Mouse (Mus musculus) liver, postnatal 0 days (tissue): Measurements from ENCODE around the gene Crybg3. TPM values are rescaled to one million over a fixed set of nuclear protein-coding genes. Genes with fewer than 3 reads are reported as not detected.

Source experiments
- ATAC-seq: fragments of 200-750 bp; cut with Nextera tagmentation; 2 replicates; pipeline ENCODE4 v1.8.0; 2017; ENCODE audit warnings: mild to moderate bottlenecking, moderate library complexity
- DNase-seq: peaks from one replicate; pipeline ENCODE4 v3.0.0-alpha.2; 2016
- H3K27ac ChIP-seq: fragments of 300-500 bp; sonication (generic); 2 replicates; pipeline ENCODE4 v1.5.1; 2014; ENCODE audit warnings: antibody characterized with exemption, moderate library complexity, mild to moderate bottlenecking, low read depth
- H3K27me3 ChIP-seq: fragments of 300-500 bp; sonication (generic); 2 replicates; pipeline ENCODE4 v1.6.1; 2014; ENCODE audit warnings: low read length, control low read depth, mixed read lengths; ENCODE audit not compliant: insufficient read depth
- H3K36me3 ChIP-seq: fragments of 300-500 bp; sonication (generic); replicated peaks from 2 replicates; pipeline ENCODE4 v1.6.1; 2014; ENCODE audit warnings: mild to moderate bottlenecking, control low read depth, low read length, moderate library complexity, mixed read lengths; ENCODE audit not compliant: insufficient read depth
- H3K4me1 ChIP-seq: fragments of 300-500 bp; sonication (generic); 2 replicates; pipeline ENCODE4 v1.6.1; 2014; ENCODE audit warnings: antibody characterized with exemption, mild to moderate bottlenecking, control low read depth; ENCODE audit not compliant: insufficient read depth
- H3K4me2 ChIP-seq: fragments of 300-500 bp; sonication (generic); 2 replicates; pipeline ENCODE4 v1.6.1; 2014; ENCODE audit warnings: low read depth, mild to moderate bottlenecking, low read length, moderate library complexity, mixed read lengths
- H3K4me3 ChIP-seq: fragments of 300-500 bp; sonication (generic); 2 replicates; pipeline ENCODE4 v1.5.1; 2014; ENCODE audit warnings: low read depth, low read length
- H3K9ac ChIP-seq: fragments of 300-500 bp; sonication (generic); replicated peaks from 2 replicates; pipeline ENCODE4 v1.6.1; 2014; ENCODE audit warnings: mild to moderate bottlenecking, moderate library complexity
- H3K9me3 ChIP-seq: fragments of 300-500 bp; sonication (generic); 2 replicates; pipeline ENCODE4 v1.6.1; 2016; ENCODE audit warnings: mild to moderate bottlenecking, control low read depth, low read length, mixed read lengths
- CTCF ChIP-seq: sonication (generic); IDR thresholded peaks from 2 replicates; pipeline ENCODE4 v1.5.1; 2016; ENCODE audit warnings: antibody characterized with exemption, low read depth
- EP300 ChIP-seq: IDR thresholded peaks from 2 replicates; pipeline ENCODE4 v1.6.1; 2016; ENCODE audit warnings: antibody characterized with exemption, low read depth, mild to moderate bottlenecking
- WGBS: fragments of 180-500 bp; shearing (Covaris S2); extraction: QIAGEN DNeasy Blood & Tissue Kit; methylation state at CpG from one replicate; pipeline ENCODE4 v1.1.7; 2014; ENCODE audit not compliant: insufficient replicate concordance; 5-methylcytosine and 5-hydroxymethylcytosine counted together
- polyA plus RNA-seq: library from polyadenylated mRNA; unstranded; fragments of >200 nt; fragmentation: Nextera tagmentation; extraction: Ambion mirVana; gene quantifications from 2 replicates; pipeline ENCODE4 v1.2.1, GENCODE M21; 2015

Crybg3 gene
- polyA plus RNA-seq, 1 experiment from 2014 or later: 1.0 TPM

GRCm38 (mm10) chr16:59597256-59597655 is 3.5 kb downstream of the Crybg3 start:
- TF ChIP-seq EP300: no peak
- TF ChIP-seq CTCF: no peak
- Histone ChIP-seq H3K27me3 (no peaks in the 10 kb centered on the region), H3K4me3 (no peak overlapping the region), H3K36me3 (no peaks in the 10 kb centered on the region), H3K9me3 (no peaks in the 10 kb centered on the region), H3K4me2 (no peak overlapping the region), H3K27ac (no peak overlapping the region), H3K9ac (no peak overlapping the region), H3K4me1 (peaks cover 6% of the 10 kb centered on the region; the same call in 1 of the 2 replicates)
- DNase-seq (no peak), ATAC-seq (no peak)
- WGBS: 81% methylated on average over 6 of the region's 6 CpGs

GRCm38 (mm10) chr16:59594714-59595113 is 6.1 kb downstream of the Crybg3 start:
- no peaks in the 10 kb centered on the region for H3K27me3 ChIP-seq
- 76% methylated on average over 3 of the region's 3 CpGs for WGBS
- H3K9me3 ChIP-seq: no peaks in the 10 kb centered on the region
- ATAC-seq (no peak), DNase-seq (no peak)
- no peaks in the 10 kb centered on the region for H3K36me3 ChIP-seq
- no peak for TF ChIP-seq CTCF
- no peak for TF ChIP-seq EP300
- H3K4me1 ChIP-seq: peaks cover 3% of the 10 kb centered on the region; the same call in 1 of the 2 replicates
- no peak overlapping the region for H3K9ac ChIP-seq
- H3K4me3 ChIP-seq: no peak overlapping the region
- H3K27ac ChIP-seq: no peak overlapping the region
- H3K4me2 ChIP-seq: no peak overlapping the region

- 57% methylated on average over 6 of the region's 6 CpGs for WGBS
- DNase-seq: no peak
Observed at GRCm38 (mm10) chr16:59590790-59591189, 10.0 kb downstream of the Crybg3 start.

GRCm38 (mm10) chr16:59588351-59589025 is 12.3 kb downstream of the Crybg3 start:
- WGBS: 84% methylated on average over 13 of the region's 13 CpGs
- H3K27me3 ChIP-seq: no peaks in the 10 kb centered on the region
- no peaks in the 10 kb centered on the region for H3K9me3 ChIP-seq
- no peak for TF ChIP-seq CTCF
- no peak for TF ChIP-seq EP300
- no peak overlapping the region for H3K27ac ChIP-seq
- H3K4me1 ChIP-seq: no peaks in the 10 kb centered on the region
- ATAC-seq (no peak), DNase-seq (no peak)
- no peak overlapping the region for H3K4me3 ChIP-seq
- H3K9ac ChIP-seq: no peak overlapping the region
- no peak overlapping the region for H3K4me2 ChIP-seq
- H3K36me3 ChIP-seq: no peaks in the 10 kb centered on the region

More at GRCm38 (mm10) chr16:59590790-59591189, 10.0 kb downstream of the Crybg3 start:
- Histone ChIP-seq H3K27ac (no peak overlapping the region), H3K27me3 (no peaks in the 10 kb centered on the region), H3K4me3 (no peak overlapping the region), H3K9me3 (no peaks in the 10 kb centered on the region), H3K4me1 (no peaks in the 10 kb centered on the region), H3K36me3 (no peaks in the 10 kb centered on the region), H3K9ac (no peak overlapping the region), H3K4me2 (no peak overlapping the region)
- TF ChIP-seq EP300: no peak
- TF ChIP-seq CTCF: no peak
- no peak for ATAC-seq

GRCm38 (mm10) chr16:59587816-59588215 is 13.0 kb downstream of the Crybg3 start:
- no peaks in the 10 kb centered on the region for H3K36me3 ChIP-seq
- H3K9me3 ChIP-seq: no peaks in the 10 kb centered on the region
- H3K4me1 ChIP-seq: no peaks in the 10 kb centered on the region
- H3K4me3 ChIP-seq: no peak overlapping the region
- H3K9ac ChIP-seq: no peak overlapping the region
- H3K27me3 ChIP-seq: no peaks in the 10 kb centered on the region
- 71% methylated on average over 10 of the region's 10 CpGs for WGBS
- H3K4me2 ChIP-seq: no peak overlapping the region
- H3K27ac ChIP-seq: no peak overlapping the region
- DNase-seq (no peak), ATAC-seq (no peak)
- TF ChIP-seq EP300 (no peak), CTCF (no peak)

GRCm38 (mm10) chr16:59586911-59587310 is 13.9 kb downstream of the Crybg3 start:
- Histone ChIP-seq H3K27ac (no peak overlapping the region), H3K4me1 (no peaks in the 10 kb centered on the region), H3K9ac (no peak overlapping the region), H3K27me3 (no peaks in the 10 kb centered on the region), H3K4me3 (no peak overlapping the region), H3K36me3 (no peaks in the 10 kb centered on the region), H3K4me2 (no peak overlapping the region), H3K9me3 (no peaks in the 10 kb centered on the region)
- WGBS: 69% methylated on average over 8 of the region's 8 CpGs
- DNase-seq (no peak), ATAC-seq (no peak)
- no peak for TF ChIP-seq EP300
- TF ChIP-seq CTCF: no peak
